Mouse (Mus musculus): Measurements from ENCODE around the gene Abcc2. TPM values are rescaled to one million over a fixed set of nuclear protein-coding genes. Genes with fewer than 3 reads are reported as not detected.

The Abcc2 gene
- polyA plus RNA-seq, 1 experiment from 2014 or later, result 0.04 TPM

- no peak for ATAC-seq (replicated peaks; ENCODE audit: insufficient number of reproducible peaks, low FRiP score, low TSS enrichment)
- Histone ChIP-seq H3K27ac (ENCODE audit: low read depth, low read length) (no peak overlapping the region), H3K4me2 (no peak overlapping the region), H3K36me3 (ENCODE audit: control insufficient read depth, insufficient read depth, low read length) (no peaks in the 10 kb centered on the region), H3K4me1 (ENCODE audit: control insufficient read depth, insufficient read depth, low read length) (no peaks in the 10 kb centered on the region), H3K27me3 (ENCODE audit: control insufficient read depth, insufficient read depth, low read length) (no peaks in the 10 kb centered on the region), H3K9ac (ENCODE audit: low read depth, low read length) (no peak overlapping the region), H3K9me3 (replicated peaks; ENCODE audit: control insufficient read depth, low read length) (no peaks in the 10 kb centered on the region), H3K4me3 (ENCODE audit: low read depth, low read length) (no peak overlapping the region)
- 90% methylated on average over 7 of the region's 7 CpGs for WGBS (ENCODE audit: insufficient replicate concordance)
Observed at GRCm38 (mm10) chr19:43789817-43790216, 7.8 kb downstream of the Abcc2 start.

GRCm38 (mm10) chr19:43792537-43792936, 10.5 kb downstream of the Abcc2 start:
- no peak overlapping the region for H3K4me3 ChIP-seq (ENCODE audit: low read depth, low read length)
- no peaks in the 10 kb centered on the region for H3K4me1 ChIP-seq (ENCODE audit: control insufficient read depth, insufficient read depth, low read length)
- no peaks in the 10 kb centered on the region for H3K9me3 ChIP-seq (replicated peaks; ENCODE audit: control insufficient read depth, low read length)
- WGBS (ENCODE audit: insufficient replicate concordance), result 77% methylated on average over 4 of the region's 4 CpGs
- H3K4me2 ChIP-seq, result no peak overlapping the region
- no peaks in the 10 kb centered on the region for H3K36me3 ChIP-seq (ENCODE audit: control insufficient read depth, insufficient read depth, low read length)
- no peaks in the 10 kb centered on the region for H3K27me3 ChIP-seq (ENCODE audit: control insufficient read depth, insufficient read depth, low read length)
- no peak for ATAC-seq (replicated peaks; ENCODE audit: insufficient number of reproducible peaks, low FRiP score, low TSS enrichment)
- H3K9ac ChIP-seq (ENCODE audit: low read depth, low read length), result no peak overlapping the region
- H3K27ac ChIP-seq (ENCODE audit: low read depth, low read length), result no peak overlapping the region

DNA sequence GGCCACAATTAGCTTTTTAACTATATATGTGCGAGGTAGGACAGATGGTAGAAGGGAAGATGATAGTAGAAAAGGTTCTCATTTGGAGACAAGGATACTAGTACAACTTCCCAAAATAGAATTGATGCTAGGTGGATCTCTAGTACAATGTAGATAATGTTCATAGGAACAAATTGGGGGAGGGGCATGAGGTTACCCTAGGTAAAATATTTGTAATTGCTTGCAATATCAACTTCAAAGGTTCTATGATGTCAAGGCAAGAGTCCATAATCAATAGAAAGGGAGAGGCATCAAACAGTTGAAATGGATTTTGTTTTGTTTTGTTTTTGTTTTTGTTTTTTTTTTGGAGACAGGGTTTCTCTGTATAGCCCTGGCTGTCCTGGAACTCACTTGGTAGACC, 12.0 kb downstream of the Abcc2 start:
- Histone ChIP-seq H3K4me1 (ENCODE audit: control insufficient read depth, insufficient read depth, low read length) (no peaks in the 10 kb centered on the region), H3K27me3 (ENCODE audit: control insufficient read depth, insufficient read depth, low read length) (peaks cover 2% of the 10 kb centered on the region; the same call in 1 of the 2 replicates), H3K4me2 (no peak overlapping the region), H3K9ac (ENCODE audit: low read depth, low read length) (no peak overlapping the region), H3K27ac (ENCODE audit: low read depth, low read length) (no peak overlapping the region), H3K4me3 (ENCODE audit: low read depth, low read length) (no peak overlapping the region), H3K36me3 (ENCODE audit: control insufficient read depth, insufficient read depth, low read length) (no peaks in the 10 kb centered on the region), H3K9me3 (replicated peaks; ENCODE audit: control insufficient read depth, low read length) (no peaks in the 10 kb centered on the region)
- no peak for ATAC-seq (replicated peaks; ENCODE audit: insufficient number of reproducible peaks, low FRiP score, low TSS enrichment)
- WGBS (ENCODE audit: insufficient replicate concordance), result 89% methylated on average over 1 of the region's 1 CpGs

GRCm38 (mm10) chr19:43795511-43795910, 13.5 kb downstream of the Abcc2 start:
- Histone ChIP-seq H3K4me3 (ENCODE audit: low read depth, low read length) (no peak overlapping the region), H3K27ac (ENCODE audit: low read depth, low read length) (no peak overlapping the region), H3K4me1 (ENCODE audit: control insufficient read depth, insufficient read depth, low read length) (no peaks in the 10 kb centered on the region), H3K4me2 (no peak overlapping the region), H3K27me3 (ENCODE audit: control insufficient read depth, insufficient read depth, low read length) (peaks cover 2% of the 10 kb centered on the region; the same call in 1 of the 2 replicates), H3K9ac (ENCODE audit: low read depth, low read length) (no peak overlapping the region), H3K36me3 (ENCODE audit: control insufficient read depth, insufficient read depth, low read length) (no peaks in the 10 kb centered on the region), H3K9me3 (replicated peaks; ENCODE audit: control insufficient read depth, low read length) (no peaks in the 10 kb centered on the region)
- WGBS (ENCODE audit: insufficient replicate concordance), result 77% methylated on average over 8 of the region's 8 CpGs
- no peak for ATAC-seq (replicated peaks; ENCODE audit: insufficient number of reproducible peaks, low FRiP score, low TSS enrichment)

GRCm38 (mm10) chr19:43797216-43797615, 15.2 kb downstream of the Abcc2 start:
- no peak for ATAC-seq (replicated peaks; ENCODE audit: insufficient number of reproducible peaks, low FRiP score, low TSS enrichment)
- no peaks in the 10 kb centered on the region for H3K9me3 ChIP-seq (replicated peaks; ENCODE audit: control insufficient read depth, low read length)
- H3K9ac ChIP-seq (ENCODE audit: low read depth, low read length), result no peak overlapping the region
- WGBS (ENCODE audit: insufficient replicate concordance), result 69% methylated on average over 5 of the region's 5 CpGs
- peaks cover 2% of the 10 kb centered on the region; the same call in 1 of the 2 replicates for H3K27me3 ChIP-seq (ENCODE audit: control insufficient read depth, insufficient read depth, low read length)
- no peaks in the 10 kb centered on the region for H3K36me3 ChIP-seq (ENCODE audit: control insufficient read depth, insufficient read depth, low read length)
- H3K4me3 ChIP-seq (ENCODE audit: low read depth, low read length), result no peak overlapping the region
- H3K27ac ChIP-seq (ENCODE audit: low read depth, low read length), result no peak overlapping the region
- H3K4me1 ChIP-seq (ENCODE audit: control insufficient read depth, insufficient read depth, low read length), result no peaks in the 10 kb centered on the region
- H3K4me2 ChIP-seq, result no peak overlapping the region

- WGBS (ENCODE audit: insufficient replicate concordance), result 70% methylated on average over 9 of the region's 9 CpGs
- no peak for ATAC-seq (replicated peaks; ENCODE audit: insufficient number of reproducible peaks, low FRiP score, low TSS enrichment)
- Histone ChIP-seq H3K27me3 (ENCODE audit: control insufficient read depth, insufficient read depth, low read length) (peaks cover 2% of the 10 kb centered on the region; the same call in 1 of the 2 replicates), H3K36me3 (ENCODE audit: control insufficient read depth, insufficient read depth, low read length) (no peaks in the 10 kb centered on the region), H3K27ac (ENCODE audit: low read depth, low read length) (no peak overlapping the region), H3K4me3 (ENCODE audit: low read depth, low read length) (no peak overlapping the region), H3K9ac (ENCODE audit: low read depth, low read length) (no peak overlapping the region), H3K4me2 (no peak overlapping the region), H3K4me1 (ENCODE audit: control insufficient read depth, insufficient read depth, low read length) (no peaks in the 10 kb centered on the region), H3K9me3 (replicated peaks; ENCODE audit: control insufficient read depth, low read length) (no peaks in the 10 kb centered on the region)
Observed at GRCm38 (mm10) chr19:43801427-43802051, 19.5 kb downstream of the Abcc2 start.

GRCm38 (mm10) chr19:43803866-43804265, 21.9 kb downstream of the Abcc2 start:
- ATAC-seq (replicated peaks; ENCODE audit: insufficient number of reproducible peaks, low FRiP score, low TSS enrichment), result no peak
- H3K4me1 ChIP-seq (ENCODE audit: control insufficient read depth, insufficient read depth, low read length), result no peaks in the 10 kb centered on the region
- no peak overlapping the region for H3K9ac ChIP-seq (ENCODE audit: low read depth, low read length)
- no peaks in the 10 kb centered on the region for H3K27me3 ChIP-seq (ENCODE audit: control insufficient read depth, insufficient read depth, low read length)
- no peak overlapping the region for H3K27ac ChIP-seq (ENCODE audit: low read depth, low read length)
- no peak overlapping the region for H3K4me2 ChIP-seq
- WGBS (ENCODE audit: insufficient replicate concordance), result 79% methylated on average over 10 of the region's 10 CpGs
- no peaks in the 10 kb centered on the region for H3K9me3 ChIP-seq (replicated peaks; ENCODE audit: control insufficient read depth, low read length)
- no peaks in the 10 kb centered on the region for H3K36me3 ChIP-seq (ENCODE audit: control insufficient read depth, insufficient read depth, low read length)
- no peak overlapping the region for H3K4me3 ChIP-seq (ENCODE audit: low read depth, low read length)

GRCm38 (mm10) chr19:43809331-43809730, 27.3 kb downstream of the Abcc2 start:
- H3K4me3 ChIP-seq (ENCODE audit: low read depth, low read length), result no peak overlapping the region
- no peaks in the 10 kb centered on the region for H3K36me3 ChIP-seq (ENCODE audit: control insufficient read depth, insufficient read depth, low read length)
- ATAC-seq (replicated peaks; ENCODE audit: insufficient number of reproducible peaks, low FRiP score, low TSS enrichment), result no peak
- H3K27me3 ChIP-seq (ENCODE audit: control insufficient read depth, insufficient read depth, low read length), result no peaks in the 10 kb centered on the region
- H3K9ac ChIP-seq (ENCODE audit: low read depth, low read length), result no peak overlapping the region
- no peak overlapping the region for H3K27ac ChIP-seq (ENCODE audit: low read depth, low read length)
- H3K9me3 ChIP-seq (replicated peaks; ENCODE audit: control insufficient read depth, low read length), result no peaks in the 10 kb centered on the region
- no peaks in the 10 kb centered on the region for H3K4me1 ChIP-seq (ENCODE audit: control insufficient read depth, insufficient read depth, low read length)
- H3K4me2 ChIP-seq, result no peak overlapping the region
- WGBS (ENCODE audit: insufficient replicate concordance), result 29% methylated on average over 4 of the region's 4 CpGs

GRCm38 (mm10) chr19:43811419-43811818, 29.4 kb downstream of the Abcc2 start:
- Histone ChIP-seq H3K4me1 (ENCODE audit: control insufficient read depth, insufficient read depth, low read length) (no peaks in the 10 kb centered on the region), H3K4me3 (ENCODE audit: low read depth, low read length) (no peak overlapping the region), H3K36me3 (ENCODE audit: control insufficient read depth, insufficient read depth, low read length) (no peaks in the 10 kb centered on the region), H3K4me2 (no peak overlapping the region), H3K9me3 (replicated peaks; ENCODE audit: control insufficient read depth, low read length) (no peaks in the 10 kb centered on the region), H3K9ac (ENCODE audit: low read depth, low read length) (no peak overlapping the region), H3K27me3 (ENCODE audit: control insufficient read depth, insufficient read depth, low read length) (no peaks in the 10 kb centered on the region), H3K27ac (ENCODE audit: low read depth, low read length) (no peak overlapping the region)
- 92% methylated on average over 4 of the region's 4 CpGs for WGBS (ENCODE audit: insufficient replicate concordance)
- no peak for ATAC-seq (replicated peaks; ENCODE audit: insufficient number of reproducible peaks, low FRiP score, low TSS enrichment)
